Mouse (Mus musculus) heart, embryonic 16.5 days (tissue): ENCODE data around the gene Opa3. TPM values are rescaled to one million over a fixed set of nuclear protein-coding genes. Genes with fewer than 3 reads are reported as not detected.
A peak's percentile ranks its signal among the peaks of the same experiment; 100 is the strongest.

ENCODE experiments used
- ATAC-seq: fragments of 200-750 bp; cut with Nextera tagmentation; replicated peaks from 2 replicates; pipeline ENCODE4 v1.8.0; 2017; ENCODE audit warnings: moderate number of reproducible peaks; ENCODE audit not compliant: insufficient read depth, low FRiP score; ENCODE audit errors: extremely low read depth
- H3K27ac ChIP-seq: fragments of 300-500 bp; sonication (generic); 2 replicates; pipeline ENCODE4 v1.5.1; 2014; ENCODE audit warnings: mild to moderate bottlenecking, low read length, control low read depth, moderate library complexity
- H3K27me3 ChIP-seq: fragments of 300-500 bp; sonication (generic); 2 replicates; pipeline ENCODE4 v1.6.1; 2014; ENCODE audit warnings: low read length, mixed read lengths; ENCODE audit not compliant: control insufficient read depth, insufficient read depth
- H3K36me3 ChIP-seq: fragments of 300-500 bp; sonication (generic); 2 replicates; pipeline ENCODE4 v1.6.1; 2014; ENCODE audit not compliant: control insufficient read depth, insufficient read depth
- H3K4me1 ChIP-seq: fragments of 300-500 bp; sonication (generic); 2 replicates; pipeline ENCODE4 v1.6.1; 2014; ENCODE audit warnings: low read length, mixed read lengths; ENCODE audit not compliant: control insufficient read depth, insufficient read depth
- H3K4me2 ChIP-seq: fragments of 300-500 bp; sonication (generic); 2 replicates; pipeline ENCODE4 v1.6.1; 2014; ENCODE audit warnings: low read depth, mild to moderate bottlenecking, control low read depth, low read length
- H3K4me3 ChIP-seq: fragments of 300-500 bp; sonication (generic); 2 replicates; pipeline ENCODE4 v1.5.1; 2014; ENCODE audit warnings: mild to moderate bottlenecking, control low read depth, low read length
- H3K9ac ChIP-seq: fragments of 300-500 bp; sonication (generic); 2 replicates; pipeline ENCODE4 v1.6.1; 2014; ENCODE audit warnings: low read length, control low read depth
- H3K9me3 ChIP-seq: fragments of 300-500 bp; sonication (generic); replicated peaks from 2 replicates; pipeline ENCODE4 v1.6.1; 2016; ENCODE audit warnings: low read length; ENCODE audit not compliant: control insufficient read depth
- WGBS: fragments of 180-500 bp; shearing (Covaris S2); extraction: QIAGEN DNeasy Blood & Tissue Kit; methylation state at CpG from one replicate; pipeline ENCODE4 v1.1.7; 2014; 5-methylcytosine and 5-hydroxymethylcytosine counted together
- polyA plus RNA-seq: library from polyadenylated mRNA; unstranded; fragments of >200 nt; fragmentation: Nextera tagmentation; extraction: Ambion mirVana; gene quantifications from 2 replicates; pipeline ENCODE4 v1.2.1, GENCODE M21; 2015

Gene Opa3
- polyA plus RNA-seq, 1 experiment from 2014 or later, result 40.4 TPM

DNA sequence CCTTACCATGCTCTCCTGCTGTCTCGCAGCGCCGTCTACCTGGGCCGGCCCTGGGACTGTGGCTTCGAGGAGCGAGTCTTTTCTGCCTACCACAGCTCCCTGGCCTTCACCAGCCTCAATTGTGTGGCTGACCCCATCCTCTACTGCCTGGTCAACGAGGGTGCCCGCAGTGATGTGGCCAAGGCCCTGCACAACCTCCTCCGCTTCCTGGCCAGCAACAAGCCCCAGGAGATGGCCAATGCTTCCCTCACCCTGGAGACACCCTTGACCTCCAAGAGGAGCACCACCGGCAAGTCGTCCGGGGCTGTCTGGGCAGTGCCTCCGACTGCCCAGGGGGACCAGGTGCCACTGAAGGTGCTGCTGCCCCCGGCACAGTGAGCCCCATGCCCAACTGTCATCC is 5.3 kb upstream of the Opa3 start:
- Histone ChIP-seq H3K4me2 (no peak overlapping the region), H3K27ac (no peak overlapping the region), H3K9ac (no peak overlapping the region), H3K36me3 (peaks cover 6% of the 10 kb centered on the region; the same call in 1 of the 2 replicates), H3K4me3 (no peak overlapping the region), H3K27me3 (no peaks in the 10 kb centered on the region), H3K9me3 (no peaks in the 10 kb centered on the region), H3K4me1 (peaks cover 7% of the 10 kb centered on the region)
- WGBS, result 80% methylated on average over 14 of the region's 14 CpGs
- ATAC-seq, result no peak

DNA sequence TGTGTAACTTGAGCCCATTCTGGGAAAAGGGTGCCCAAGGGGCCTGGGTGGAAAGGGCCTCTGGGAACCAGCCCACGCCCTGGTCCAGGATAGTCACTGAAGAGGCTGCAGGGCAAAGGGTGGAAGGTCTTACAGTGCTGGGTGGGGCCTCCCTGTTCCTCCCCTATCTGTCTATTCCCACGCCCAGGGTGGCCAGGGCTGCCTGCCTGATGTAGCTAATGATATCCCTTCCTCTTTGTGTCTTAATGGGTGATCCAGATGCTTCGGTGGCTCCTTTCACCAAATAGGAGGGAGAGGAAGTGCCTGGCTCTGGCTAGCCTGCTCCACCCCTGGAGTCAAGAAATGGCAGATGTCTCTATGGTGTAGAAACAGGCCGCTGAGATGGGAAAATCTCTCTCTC is 3.2 kb upstream of the Opa3 start:
- no peak overlapping the region for H3K4me2 ChIP-seq
- H3K4me1 ChIP-seq, result peaks cover 13% of the 10 kb centered on the region
- no peaks in the 10 kb centered on the region for H3K9me3 ChIP-seq
- H3K4me3 ChIP-seq, result no peak overlapping the region
- no peaks in the 10 kb centered on the region for H3K27me3 ChIP-seq
- no peak for ATAC-seq
- H3K9ac ChIP-seq, result no peak overlapping the region
- WGBS, result 79% methylated on average over 4 of the region's 4 CpGs
- peaks cover 6% of the 10 kb centered on the region; the same call in 1 of the 2 replicates for H3K36me3 ChIP-seq
- H3K27ac ChIP-seq, result no peak overlapping the region

DNA sequence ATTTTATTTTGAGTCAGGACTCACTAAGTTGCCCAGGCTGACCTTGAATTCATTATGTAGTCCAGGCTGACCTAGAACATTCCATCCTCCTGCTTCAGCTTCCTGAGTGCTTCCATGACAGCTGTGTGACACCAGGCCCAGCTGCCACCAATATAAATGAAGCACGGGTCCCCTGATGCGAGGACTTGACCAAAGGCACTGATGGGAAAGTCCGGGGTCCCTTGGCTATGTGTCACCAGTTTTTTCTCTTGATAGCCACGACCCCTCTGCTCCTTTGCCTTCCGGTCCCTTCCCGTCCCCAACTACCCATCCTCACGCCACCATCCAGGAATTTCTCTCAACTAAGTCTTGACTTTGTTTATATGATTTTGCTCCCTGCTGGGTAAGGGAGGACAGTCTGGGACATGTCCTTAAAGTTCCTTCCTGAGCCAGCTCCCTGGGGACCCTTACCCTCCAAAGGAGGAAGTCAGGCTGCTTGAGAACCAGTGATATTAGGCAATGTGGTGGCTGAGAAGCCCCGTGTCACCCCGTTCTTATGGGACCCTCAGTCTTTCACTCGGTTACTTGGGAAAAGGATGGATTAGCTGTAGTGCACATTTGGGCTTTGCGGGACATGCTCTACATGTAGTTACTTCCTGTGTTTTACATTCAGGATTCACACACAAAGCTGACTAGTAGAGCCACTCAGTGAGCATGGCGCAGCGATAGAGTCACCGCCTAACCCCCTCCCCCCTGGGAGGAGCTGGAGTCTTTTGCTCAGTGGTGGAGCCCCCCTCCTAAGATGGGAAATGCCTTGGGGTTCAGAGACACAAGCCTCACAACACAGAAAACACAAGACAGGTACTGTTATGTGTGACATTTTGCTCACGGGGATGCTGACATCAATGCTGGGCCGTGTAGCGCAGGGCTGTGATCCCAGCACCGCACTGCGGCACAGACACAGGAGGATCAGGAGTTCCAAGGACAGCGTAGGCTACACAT is 1.0 kb upstream of the Opa3 start:
- Histone ChIP-seq H3K4me1 (peaks cover 17% of the 10 kb centered on the region), H3K4me3 (peak overlapping the region; percentile 84), H3K9me3 (no peaks in the 10 kb centered on the region), H3K9ac (peak overlapping the region; percentile 88), H3K27ac (peak overlapping the region; percentile 91), H3K36me3 (peaks cover 6% of the 10 kb centered on the region; the same call in 1 of the 2 replicates), H3K27me3 (no peaks in the 10 kb centered on the region), H3K4me2 (peak overlapping the region; percentile 84)
- WGBS, result 13% methylated on average over 20 of the region's 20 CpGs
- 0 out of 2 replicates have a peak, but pooled peaks have one; percentile 2 for ATAC-seq

DNA sequence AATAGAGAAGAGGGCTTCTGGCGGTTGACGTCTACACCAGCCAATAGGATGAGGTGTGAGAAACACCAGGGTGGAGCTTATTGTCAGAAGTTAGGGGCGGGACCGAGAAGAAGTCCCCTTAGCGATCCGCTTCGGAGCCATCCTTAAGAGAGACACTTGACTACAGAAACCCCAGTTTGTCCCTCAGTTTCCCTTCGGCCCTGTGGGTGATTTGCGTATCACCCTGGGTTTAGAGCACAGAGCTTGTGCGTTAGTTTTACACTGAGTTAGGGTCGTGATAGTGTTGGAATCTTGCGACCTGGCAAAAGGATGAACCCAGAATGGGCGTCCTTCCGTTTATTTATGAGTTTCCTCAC is 637 bp downstream of the Opa3 start:
- Histone ChIP-seq H3K27ac (peak overlapping the region; percentile 89), H3K9ac (peak overlapping the region; percentile 89), H3K36me3 (peaks cover 6% of the 10 kb centered on the region; the same call in 1 of the 2 replicates), H3K4me1 (peaks cover 19% of the 10 kb centered on the region), H3K9me3 (no peaks in the 10 kb centered on the region), H3K4me3 (peak overlapping the region; percentile 84), H3K4me2 (peak overlapping the region; percentile 93), H3K27me3 (no peaks in the 10 kb centered on the region)
- ATAC-seq, result no peak
- under 1% methylated on average over 14 of the region's 14 CpGs for WGBS

DNA sequence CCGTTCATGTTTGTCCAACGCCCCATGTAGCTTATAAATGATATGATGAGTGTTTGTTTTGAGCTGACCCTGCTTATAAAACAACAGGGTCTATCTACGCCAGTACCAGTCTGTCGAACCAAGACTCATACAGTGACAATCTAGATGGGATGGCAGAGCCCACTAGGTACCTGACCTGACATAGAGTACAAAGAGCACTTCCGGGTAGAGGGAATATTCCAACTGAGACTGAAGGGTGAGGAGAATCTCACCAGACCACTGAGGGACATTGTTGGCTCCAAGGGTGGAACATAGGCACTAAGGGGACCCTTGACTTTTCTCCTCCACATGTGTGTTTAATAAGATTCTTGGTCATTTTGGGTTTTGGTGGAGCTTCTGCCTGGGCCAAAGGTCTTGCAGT is 1.3 kb downstream of the Opa3 start:
- Histone ChIP-seq H3K4me1 (peaks cover 19% of the 10 kb centered on the region), H3K4me3 (peak overlapping the region; percentile 84), H3K27ac (peak overlapping the region; percentile 89), H3K4me2 (peak overlapping the region; percentile 93), H3K27me3 (no peaks in the 10 kb centered on the region), H3K9ac (peak overlapping the region; percentile 89), H3K9me3 (no peaks in the 10 kb centered on the region), H3K36me3 (peaks cover 6% of the 10 kb centered on the region; the same call in 1 of the 2 replicates)
- ATAC-seq, result no peak
- 28% methylated on average over 5 of the region's 5 CpGs for WGBS

DNA sequence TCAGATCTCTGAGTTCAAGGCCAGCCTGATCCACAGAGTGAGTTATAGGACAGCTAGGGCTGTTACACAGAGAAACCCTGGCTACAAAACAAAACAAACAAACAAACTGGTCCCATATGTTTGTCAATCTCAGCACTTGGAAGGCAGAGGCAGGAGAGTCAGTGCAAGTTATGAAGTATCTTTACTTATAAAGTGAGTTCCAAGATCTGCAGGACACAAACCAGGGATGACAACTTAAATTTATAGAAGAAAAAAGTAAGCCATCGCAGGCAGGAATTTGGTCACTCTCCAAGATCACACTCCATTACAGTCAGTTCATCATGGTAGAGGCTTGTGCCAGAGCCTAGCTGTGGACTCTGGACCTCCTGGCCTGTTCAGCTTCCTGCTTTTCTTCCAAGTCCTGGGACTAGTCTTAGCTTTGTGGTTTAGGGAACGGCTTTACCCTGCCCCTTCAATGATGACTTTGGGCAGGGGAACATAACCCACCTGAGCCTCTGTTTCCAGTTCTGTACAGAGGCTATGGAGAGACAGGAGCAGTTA is 2.0 kb downstream of the Opa3 start:
- no peak overlapping the region for H3K9ac ChIP-seq
- H3K27me3 ChIP-seq, result no peaks in the 10 kb centered on the region
- 79% methylated on average over 2 of the region's 2 CpGs for WGBS
- H3K27ac ChIP-seq, result no peak overlapping the region
- peaks cover 22% of the 10 kb centered on the region for H3K4me1 ChIP-seq
- no peak for ATAC-seq
- no peaks in the 10 kb centered on the region for H3K9me3 ChIP-seq
- H3K4me2 ChIP-seq, result no peak overlapping the region
- no peak overlapping the region for H3K4me3 ChIP-seq
- H3K36me3 ChIP-seq, result peaks cover 6% of the 10 kb centered on the region; the same call in 1 of the 2 replicates

DNA sequence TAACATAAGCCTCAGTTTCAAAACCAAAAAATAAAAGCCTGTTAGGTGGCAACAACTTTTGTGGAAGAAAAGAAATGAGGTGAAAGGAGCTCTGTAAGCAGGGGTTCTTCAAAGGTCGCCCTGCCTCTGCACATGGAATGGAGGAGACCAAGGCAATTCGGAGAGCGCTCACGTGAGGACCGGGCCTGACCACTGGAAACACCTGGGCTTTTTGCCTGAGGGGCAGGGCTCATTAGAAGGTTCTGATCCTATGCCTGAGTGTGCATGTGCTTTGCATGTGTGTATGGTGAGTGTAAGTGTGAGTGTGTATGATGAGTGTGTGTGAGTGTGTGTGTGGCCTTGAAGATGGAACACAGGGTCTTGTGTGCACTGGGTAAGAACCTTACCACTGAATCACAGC is 2.8 kb downstream of the Opa3 start:
- H3K4me1 ChIP-seq, result peaks cover 30% of the 10 kb centered on the region
- H3K9ac ChIP-seq, result no peak overlapping the region
- H3K4me2 ChIP-seq, result no peak overlapping the region
- no peak overlapping the region for H3K4me3 ChIP-seq
- no peaks in the 10 kb centered on the region for H3K27me3 ChIP-seq
- no peak overlapping the region for H3K27ac ChIP-seq
- H3K9me3 ChIP-seq, result no peaks in the 10 kb centered on the region
- H3K36me3 ChIP-seq, result 0 out of 2 replicates have a peak, but pooled peaks cover under 1% of the 10 kb centered on the region
- WGBS, result 89% methylated on average over 5 of the region's 5 CpGs
- ATAC-seq, result no peak

DNA sequence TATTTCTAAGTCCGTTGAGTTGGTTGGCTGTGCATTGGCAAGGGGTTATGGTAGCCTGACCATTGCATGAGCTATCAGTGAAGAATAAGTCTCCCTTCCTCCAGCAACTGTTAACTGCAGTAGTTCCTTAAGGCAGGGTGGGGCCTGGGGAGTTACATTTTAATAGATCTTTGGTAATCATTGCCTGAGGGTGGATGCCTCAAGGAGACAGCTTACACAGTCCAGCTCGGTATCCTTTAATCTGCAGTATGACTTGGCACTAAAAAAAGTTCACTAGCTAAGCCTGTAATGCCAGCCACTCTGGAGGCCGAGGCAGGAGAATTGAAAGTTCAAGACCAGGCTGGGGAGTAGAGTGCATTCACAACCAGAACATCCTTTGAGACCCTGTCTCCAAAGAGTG is 3.7 kb downstream of the Opa3 start:
- H3K4me2 ChIP-seq, result no peak overlapping the region
- H3K9ac ChIP-seq, result no peak overlapping the region
- H3K27ac ChIP-seq, result no peak overlapping the region
- WGBS, result 88% methylated on average over 3 of the region's 3 CpGs
- H3K36me3 ChIP-seq, result no peaks in the 10 kb centered on the region
- H3K4me3 ChIP-seq, result no peak overlapping the region
- no peak for ATAC-seq
- no peaks in the 10 kb centered on the region for H3K27me3 ChIP-seq
- no peaks in the 10 kb centered on the region for H3K9me3 ChIP-seq
- peaks cover 37% of the 10 kb centered on the region for H3K4me1 ChIP-seq

DNA sequence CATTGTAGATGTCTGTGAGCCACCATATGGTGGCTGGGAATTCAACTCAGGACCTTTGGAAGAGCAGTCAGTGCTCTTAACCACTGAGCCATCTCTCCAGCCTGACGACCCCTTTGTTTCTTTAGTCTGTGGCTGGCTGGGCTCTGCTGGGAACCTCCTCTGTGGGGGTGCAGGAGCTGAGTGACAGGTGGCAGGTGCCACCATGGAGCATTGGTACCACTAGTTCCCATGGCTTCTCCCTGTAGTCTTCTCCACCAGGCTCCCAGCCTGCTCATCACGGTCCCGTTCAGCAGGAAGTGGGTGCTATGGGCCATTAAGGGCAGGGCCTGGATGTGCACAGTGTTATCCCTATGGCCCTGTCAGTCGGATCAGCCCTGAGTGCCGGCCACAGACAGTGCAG is 6.5 kb downstream of the Opa3 start:
- Histone ChIP-seq H3K4me2 (no peak overlapping the region), H3K27ac (peak overlapping the region; percentile 84; the same call in 1 of the 2 replicates), H3K4me3 (no peak overlapping the region), H3K36me3 (no peaks in the 10 kb centered on the region), H3K27me3 (no peaks in the 10 kb centered on the region), H3K9ac (no peak overlapping the region), H3K4me1 (peaks cover 49% of the 10 kb centered on the region), H3K9me3 (no peaks in the 10 kb centered on the region)
- 78% methylated on average over 5 of the region's 5 CpGs for WGBS
- ATAC-seq, result no peak
